Mouse (Mus musculus) liver, adult 2 months (tissue): ENCODE data around the gene Unk. TPM values are rescaled to one million over a fixed set of nuclear protein-coding genes. Genes with fewer than 3 reads are reported as not detected.
A peak's percentile ranks its signal among the peaks of the same experiment; 100 is the strongest.
"Not testable (repeated sequence)": the region's sequence is repeated elsewhere in the genome, so short reads cannot be mapped to it uniquely, and the experiment has no call there.

Experiments
- DNase-seq: peaks from one replicate; pipeline ENCODE4 v3.0.0-alpha.2; 2011; ENCODE audit warnings: low read depth, low spot score; ENCODE audit errors: extremely low read depth
- H3K27ac ChIP-seq: fragments of 200-500 bp; replicated peaks from 2 replicates; pipeline ENCODE4 v1.5.1; 2012; ENCODE audit warnings: low read depth, mild to moderate bottlenecking, control low read depth, inconsistent platforms, low read length; ENCODE audit not compliant: insufficient read depth
- H3K27me3 ChIP-seq: fragments of 200-500 bp; 2 replicates; pipeline ENCODE4 v1.6.1; 2012; ENCODE audit warnings: mild to moderate bottlenecking, moderate library complexity, low read length, inconsistent platforms; ENCODE audit not compliant: control insufficient read depth, insufficient read depth
- H3K36me3 ChIP-seq: fragments of 200-500 bp; 2 replicates; pipeline ENCODE4 v1.6.1; 2012; ENCODE audit warnings: low read length, inconsistent platforms; ENCODE audit not compliant: control insufficient read depth, insufficient read depth
- H3K4me1 ChIP-seq: fragments of 200-500 bp; 2 replicates; pipeline ENCODE4 v1.6.1; 2011; ENCODE audit warnings: low read length; ENCODE audit not compliant: control insufficient read depth, insufficient read depth
- H3K4me3 ChIP-seq: fragments of 200-500 bp; 2 replicates; pipeline ENCODE4 v1.5.1; 2011; ENCODE audit warnings: low read depth, mild to moderate bottlenecking, control low read depth, low read length, moderate library complexity; ENCODE audit not compliant: insufficient read depth
- H3K79me2 ChIP-seq: fragments of 200-500 bp; 2 replicates; pipeline ENCODE4 v1.6.1; 2012; ENCODE audit warnings: inconsistent platforms, mild to moderate bottlenecking, low read length, moderate library complexity; ENCODE audit not compliant: control insufficient read depth, insufficient read depth
- H3K9ac ChIP-seq: fragments of 200-500 bp; 2 replicates; pipeline ENCODE4 v1.6.1; 2012; ENCODE audit warnings: low read depth, mild to moderate bottlenecking, control low read depth, inconsistent platforms, low read length
- CTCF ChIP-seq: fragments of 200-500 bp; IDR thresholded peaks from 2 replicates; pipeline ENCODE4 v1.5.1; 2011; ENCODE audit warnings: low read depth, low read length, control low read depth
- POLR2A ChIP-seq: fragments of 200-500 bp; IDR thresholded peaks from 2 replicates; pipeline ENCODE4 v1.6.1; 2011; ENCODE audit warnings: low read length, control low read depth; ENCODE audit not compliant: insufficient read depth; ENCODE audit errors: extremely low read depth
- WGBS: fragments of 180-500 bp; shearing (Covaris S2); methylation state at CpG from one replicate; pipeline ENCODE4 v1.1.7; 2018; 5-methylcytosine and 5-hydroxymethylcytosine counted together
- polyA plus RNA-seq: library from polyadenylated mRNA; depleted of rRNA; stranded (reverse); fragments of >200 nt; gene quantifications from 2 replicates; pipeline ENCODE4 v1.2.3, GENCODE M21; 2012
- total RNA-seq: library from RNA; depleted of rRNA; stranded (reverse); fragments of >200 nt; gene quantifications from 2 replicates; pipeline ENCODE4 v1.2.3, GENCODE M21; 2014

The Unk gene
- total and polyA plus RNA-seq, 2 experiments, result 4.3 to 13.8 TPM

DNA sequence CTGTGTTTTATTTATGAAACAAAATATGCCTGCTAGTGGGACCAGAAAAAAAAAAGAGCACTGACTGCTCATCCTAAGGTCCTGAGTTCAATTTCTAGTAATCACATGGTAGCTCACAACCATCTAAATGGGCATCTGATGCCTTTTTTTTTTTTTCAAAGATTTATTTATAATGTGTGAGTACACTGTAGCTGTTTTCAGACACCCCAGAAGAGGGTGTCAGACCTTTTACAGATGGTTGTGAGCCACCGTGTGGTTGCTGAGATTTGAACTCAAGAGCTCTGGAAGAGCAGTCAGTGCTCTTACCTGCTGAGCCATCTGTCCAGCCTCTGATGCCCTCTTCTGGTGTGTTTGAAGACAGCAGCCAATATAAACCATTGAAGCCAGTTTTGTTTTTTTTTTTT lies 9.6 kb upstream of the Unk start:
- no peak for DNase-seq
- H3K4me3 ChIP-seq, result no peak overlapping the region
- no peaks in the 10 kb centered on the region for H3K27me3 ChIP-seq
- WGBS, result 48% methylated on average over 1 of the region's 1 CpGs
- no peak overlapping the region for H3K27ac ChIP-seq
- H3K9ac ChIP-seq, result no peak overlapping the region
- TF ChIP-seq CTCF (no peak; the same call in 1 of the 2 replicates), POLR2A (no peak)
- peaks cover 10% of the 10 kb centered on the region; the same call in 1 of the 2 replicates for H3K79me2 ChIP-seq
- H3K36me3 ChIP-seq, result peaks cover 13% of the 10 kb centered on the region
- H3K4me1 ChIP-seq, result no peaks in the 10 kb centered on the region

GRCm38 (mm10) chr11:116021328-116022220 lies 8.5 kb upstream of the Unk start:
- H3K27ac ChIP-seq, result no peak overlapping the region
- H3K4me3 ChIP-seq, result no peak overlapping the region
- DNase-seq, result no peak
- H3K36me3 ChIP-seq, result peaks cover 13% of the 10 kb centered on the region
- no peaks in the 10 kb centered on the region for H3K4me1 ChIP-seq
- TF ChIP-seq POLR2A, result no peak
- 65% methylated on average over 6 of the region's 6 CpGs for WGBS
- no peaks in the 10 kb centered on the region for H3K27me3 ChIP-seq
- H3K9ac ChIP-seq, result no peak overlapping the region
- H3K79me2 ChIP-seq, result peaks cover 10% of the 10 kb centered on the region; the same call in 1 of the 2 replicates

DNA sequence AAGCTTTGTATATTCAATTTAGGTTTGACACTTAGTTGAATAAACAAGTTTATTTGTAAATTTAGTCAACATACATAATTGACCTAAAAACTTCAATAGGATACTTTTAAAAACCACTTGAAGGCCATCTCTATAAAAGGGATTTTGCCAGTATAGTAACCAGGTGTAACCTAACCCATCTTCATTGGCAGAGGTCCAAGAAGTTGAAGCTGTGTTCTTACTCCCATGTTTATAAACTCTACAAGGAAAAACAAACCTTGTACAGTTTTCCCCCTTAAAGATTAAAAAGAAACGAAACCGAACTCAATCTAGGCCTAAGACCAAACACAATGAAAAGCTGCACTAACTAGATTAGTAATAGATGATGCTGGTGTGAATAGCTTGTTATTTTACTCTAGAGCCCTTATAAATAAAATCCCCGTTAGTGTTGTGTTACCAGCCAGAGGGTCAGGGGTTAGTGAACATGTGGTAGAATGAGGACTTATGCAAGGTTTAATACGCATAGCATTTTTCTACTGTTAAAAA lies 7.8 kb upstream of the Unk start:
- Histone ChIP-seq H3K79me2 (peaks cover 10% of the 10 kb centered on the region; the same call in 1 of the 2 replicates), H3K36me3 (peaks cover 13% of the 10 kb centered on the region), H3K4me1 (0 out of 2 replicates have a peak, but pooled peaks cover 1% of the 10 kb centered on the region), H3K9ac (no peak overlapping the region), H3K27ac (no peak overlapping the region), H3K27me3 (no peaks in the 10 kb centered on the region), H3K4me3 (peak overlapping the region; percentile 14; the same call in 1 of the 2 replicates)
- DNase-seq, result no peak
- TF ChIP-seq POLR2A (no peak), CTCF (no peak)
- 32% methylated on average over 4 of the region's 4 CpGs for WGBS

DNA sequence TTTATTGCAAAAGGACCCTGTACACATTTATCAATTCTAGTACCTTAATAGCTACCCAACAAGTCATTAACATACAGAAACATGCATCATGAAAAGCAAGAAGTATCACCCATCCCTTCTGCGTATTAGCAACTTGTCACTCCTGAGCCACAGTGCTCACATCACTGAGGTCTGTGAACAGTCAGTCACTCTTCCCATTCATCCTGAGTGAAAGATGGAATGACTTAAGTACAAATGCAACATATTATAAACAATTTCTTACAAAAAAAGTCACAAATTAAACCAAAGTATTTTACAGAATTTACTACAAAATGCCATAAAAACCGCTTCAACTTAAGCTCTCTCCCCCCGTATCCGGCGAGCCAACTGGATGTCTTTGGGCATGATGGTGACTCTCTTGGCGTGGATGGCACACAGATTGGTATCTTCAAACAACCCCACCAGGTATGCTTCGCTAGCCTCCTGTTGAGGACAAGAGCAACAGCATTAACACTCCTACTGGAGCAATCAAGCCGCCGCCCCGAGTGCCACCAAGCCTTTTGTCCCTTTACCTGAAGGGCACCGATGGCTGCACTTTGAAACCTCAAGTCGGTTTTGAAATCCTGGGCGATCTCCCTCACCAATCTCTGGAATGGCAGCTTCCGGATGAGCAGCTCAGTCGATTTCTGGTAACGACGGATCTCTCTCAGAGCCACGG lies 6.9 kb upstream of the Unk start:
- Histone ChIP-seq H3K9ac (peak overlapping the region; percentile 96), H3K27ac (peak overlapping the region; percentile 92), H3K4me3 (peak overlapping the region; percentile 67), H3K36me3 (peaks cover 13% of the 10 kb centered on the region)
- DNase-seq, H3K4me1 ChIP-seq, H3K27me3 ChIP-seq, H3K79me2 ChIP-seq: not testable (repeated sequence)
- under 1% methylated on average over 18 of the region's 18 CpGs for WGBS

DNA sequence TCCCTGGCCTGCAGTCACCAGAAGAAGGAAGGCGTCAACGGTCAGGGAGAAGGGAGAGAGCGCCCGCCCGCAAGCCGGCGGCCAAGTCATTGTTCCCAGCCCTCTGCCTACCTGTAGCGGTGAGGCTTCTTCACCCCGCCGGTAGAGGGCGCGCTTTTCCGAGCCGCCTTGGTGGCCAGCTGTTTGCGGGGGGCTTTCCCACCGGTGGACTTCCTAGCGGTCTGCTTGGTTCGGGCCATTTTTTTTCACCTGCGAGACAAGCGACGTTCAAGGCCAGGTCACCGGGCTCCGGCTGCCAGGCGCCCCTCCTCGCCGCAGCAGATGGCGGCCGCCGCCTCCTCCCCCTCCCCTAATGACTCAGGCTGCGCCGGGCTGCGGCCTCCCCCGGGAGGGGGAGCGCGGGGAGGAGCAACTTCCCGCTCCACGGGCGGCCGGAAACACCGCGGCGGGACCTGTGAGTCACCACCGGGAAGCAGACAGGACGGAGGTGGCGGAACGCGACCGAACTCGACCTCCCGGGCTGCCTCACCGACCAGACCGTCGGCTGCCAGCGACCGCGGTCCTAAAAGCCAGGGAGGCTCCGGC lies 6.3 kb upstream of the Unk start:
- Histone ChIP-seq H3K4me1 (peaks cover 3% of the 10 kb centered on the region; the same call in 1 of the 2 replicates), H3K27ac (peak overlapping the region; percentile 92), H3K9ac (peak overlapping the region; percentile 96), H3K36me3 (peaks cover 13% of the 10 kb centered on the region), H3K79me2 (peaks cover 10% of the 10 kb centered on the region; the same call in 1 of the 2 replicates), H3K27me3 (no peaks in the 10 kb centered on the region), H3K4me3 (peak overlapping the region; percentile 67)
- peak; percentile 35 for DNase-seq
- no peak for TF ChIP-seq POLR2A
- TF ChIP-seq CTCF, result peak; percentile 73
- WGBS, result under 1% methylated on average over 49 of the region's 57 CpGs
